Mouse (Mus musculus): Measurements from ENCODE around the gene Kri1.
A peak's percentile ranks its signal among the peaks of the same experiment; 100 is the strongest.
"Not testable (repeated sequence)": the region's sequence is repeated elsewhere in the genome, so short reads cannot be mapped to it uniquely, and the experiment has no call there.

The Kri1 gene

DNA sequence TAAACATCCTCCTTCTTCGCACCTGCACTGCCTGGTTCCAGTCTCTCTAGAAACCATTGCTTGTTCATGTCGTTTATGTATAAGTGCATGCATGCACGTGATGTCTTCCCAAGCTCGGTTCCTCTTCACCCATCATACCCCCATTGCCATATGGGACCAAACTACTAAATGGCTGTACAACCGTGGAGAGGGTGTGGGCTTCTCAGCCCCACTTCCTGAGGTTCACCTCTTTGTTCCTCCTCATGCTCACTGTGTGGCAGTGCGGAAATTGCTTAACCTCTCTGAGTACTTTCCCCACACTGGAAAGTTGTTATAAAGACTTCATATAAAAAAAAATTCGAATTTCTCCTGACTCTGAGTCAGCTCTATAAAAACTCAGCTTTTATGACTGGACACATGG is 28.9 kb upstream of the Kri1 start:
- ATAC-seq (ENCODE audit: insufficient number of reproducible peaks, low FRiP score, low TSS enrichment), result no peak

DNA sequence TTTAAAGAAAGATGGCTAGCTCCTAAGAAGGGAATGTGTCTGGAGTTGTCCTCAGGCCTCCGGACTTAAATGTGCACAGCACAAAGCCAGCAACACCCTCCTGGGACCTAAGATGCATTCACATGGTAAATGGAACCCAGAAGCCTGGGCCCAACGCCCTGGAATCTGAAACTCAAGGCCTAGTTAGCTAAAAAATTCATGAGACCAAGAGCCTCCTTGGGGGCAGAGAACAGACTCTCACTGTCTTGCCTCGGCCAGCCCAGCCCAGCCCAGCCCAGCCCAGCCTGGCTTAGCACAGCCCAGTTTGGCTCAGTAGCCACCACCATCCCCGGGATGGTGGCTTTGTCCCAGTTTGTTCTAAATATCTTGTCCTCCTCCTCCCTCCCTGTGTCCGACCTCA is 27.7 kb upstream of the Kri1 start:
- no peak for ATAC-seq (ENCODE audit: insufficient number of reproducible peaks, low FRiP score, low TSS enrichment)

DNA sequence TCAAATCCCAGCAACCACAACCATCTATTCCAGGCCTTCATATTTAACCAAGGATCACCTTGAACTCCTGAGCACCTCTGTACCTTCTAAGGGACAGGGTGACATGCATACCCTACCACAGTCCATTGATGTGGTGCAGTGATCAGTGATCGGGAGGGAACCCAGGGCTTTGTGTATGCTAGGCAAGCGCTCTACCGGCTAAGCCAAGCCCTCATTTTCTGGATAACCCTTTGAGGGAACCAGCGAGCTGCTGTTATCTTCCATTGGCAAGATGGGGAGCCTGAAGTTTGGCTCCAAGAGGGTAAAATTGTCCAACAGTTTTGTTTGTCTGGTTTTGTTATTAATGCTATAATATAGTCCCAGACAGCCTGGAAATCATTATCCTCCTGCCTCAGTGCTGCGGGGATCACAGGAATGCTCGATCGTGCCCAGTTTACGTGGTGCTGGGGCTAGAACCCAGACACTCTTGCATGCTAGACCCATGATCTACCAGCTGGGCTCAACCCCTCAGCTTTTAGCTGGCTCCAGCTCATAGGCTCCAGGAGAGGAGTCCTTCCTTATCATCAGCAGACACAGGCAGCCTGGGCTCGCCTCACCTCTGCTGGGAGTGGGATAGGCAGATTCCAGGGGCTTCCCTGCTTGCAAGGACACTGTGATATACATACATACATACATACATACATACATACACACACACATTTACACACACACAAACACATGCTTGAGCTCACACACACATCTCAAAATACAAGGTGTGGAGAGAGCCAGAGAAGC is 26.8 kb upstream of the Kri1 start:
- ATAC-seq (ENCODE audit: insufficient number of reproducible peaks, low FRiP score, low TSS enrichment), result no peak

DNA sequence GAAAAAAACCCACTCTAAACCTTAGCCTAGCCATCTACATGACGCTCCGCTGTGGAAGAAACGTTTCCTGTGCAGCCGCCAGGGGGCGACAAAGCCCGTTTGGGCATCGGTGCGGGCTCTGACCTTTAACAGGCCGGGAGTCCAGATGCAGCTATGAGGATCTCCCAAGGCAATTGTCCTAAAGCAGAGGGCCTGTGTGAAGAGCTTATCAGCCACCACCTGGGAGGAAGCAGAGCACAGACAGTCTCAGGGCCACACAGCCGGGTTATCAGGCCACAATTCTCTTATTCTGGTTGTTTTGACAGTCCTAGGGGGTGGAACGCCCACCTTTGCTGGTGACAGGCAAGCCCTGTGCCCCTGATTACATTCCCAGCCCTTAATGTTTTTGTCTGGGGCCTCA is 25.6 kb upstream of the Kri1 start:
- peak; percentile 84; the same call in 1 of the 2 replicates for ATAC-seq (ENCODE audit: insufficient number of reproducible peaks, low FRiP score, low TSS enrichment)

DNA sequence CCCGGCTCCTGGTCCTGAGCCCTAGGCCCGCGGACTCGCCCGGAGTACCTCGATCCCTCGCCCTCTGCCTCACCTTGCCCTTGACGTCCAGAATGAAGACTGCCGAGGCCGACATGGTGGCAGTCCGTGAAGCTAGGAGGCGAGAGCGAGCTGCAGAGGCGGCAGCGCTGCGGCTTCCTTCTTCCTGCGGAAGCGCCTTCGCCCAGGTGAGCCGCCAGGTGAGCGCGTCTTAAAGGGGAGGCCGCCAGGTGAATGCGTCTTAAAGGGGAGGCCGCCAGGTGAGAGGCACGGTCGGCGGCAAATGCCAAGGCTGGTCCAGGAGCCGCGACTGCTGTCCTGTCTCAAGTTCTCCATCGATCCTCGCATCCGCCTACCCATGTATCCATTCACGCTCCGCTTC is 24.4 kb upstream of the Kri1 start, which contains the start of gene Ap1m2:
Gene Ap1m2 (minus strand): TSS at position 204 of the 400 bp plus-strand sequence.
- no peak for ATAC-seq (ENCODE audit: insufficient number of reproducible peaks, low FRiP score, low TSS enrichment)

DNA sequence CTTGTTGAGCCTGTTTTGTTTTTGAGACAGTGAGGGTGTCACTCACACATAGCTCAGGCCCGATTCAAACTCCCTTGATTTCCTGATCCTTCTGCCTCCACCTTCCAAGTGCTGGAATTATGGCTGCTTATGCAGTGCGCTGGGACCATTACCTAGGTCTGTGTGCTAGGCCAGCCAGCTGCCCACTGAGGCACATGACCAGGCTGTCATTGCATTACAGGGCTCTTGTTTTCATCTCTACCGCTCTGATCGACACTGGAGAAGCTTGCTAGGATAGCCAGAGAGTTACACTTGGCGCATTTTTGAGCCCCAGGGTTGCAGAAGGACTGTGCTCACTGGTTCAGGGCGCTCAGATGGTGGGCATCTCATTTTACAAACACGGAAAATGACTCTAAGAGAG is 23.9 kb upstream of the Kri1 start:
- ATAC-seq (ENCODE audit: insufficient number of reproducible peaks, low FRiP score, low TSS enrichment), result no peak

DNA sequence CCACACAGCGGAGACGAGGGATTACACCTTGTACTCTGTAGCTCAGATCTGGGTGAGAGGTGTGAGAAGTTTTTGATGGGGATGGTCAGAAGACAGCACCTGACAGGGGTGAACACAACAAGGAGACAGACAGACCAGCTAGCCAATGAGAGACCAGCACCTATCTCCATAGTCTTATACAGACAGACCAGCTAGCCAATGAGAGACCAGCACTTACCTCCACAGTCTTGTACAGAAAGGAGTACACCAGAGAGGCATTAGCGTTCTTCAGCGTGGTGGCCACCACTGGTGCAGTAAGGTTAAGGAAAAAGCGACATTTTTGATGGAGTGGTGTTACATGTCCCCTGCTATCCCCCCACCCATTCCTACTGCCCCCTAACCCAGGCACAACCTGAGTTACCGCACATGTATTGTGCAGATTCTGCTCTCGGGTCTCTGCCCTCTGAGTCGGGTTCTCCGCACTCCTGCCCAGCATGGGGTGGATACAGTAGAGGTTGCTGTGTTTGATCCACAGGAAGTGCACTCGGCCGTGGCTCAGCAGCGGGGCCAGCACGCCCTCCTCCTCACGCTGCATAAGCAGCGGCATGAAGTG is 21.5 kb upstream of the Kri1 start:
- no peak for ATAC-seq (ENCODE audit: insufficient number of reproducible peaks, low FRiP score, low TSS enrichment)

DNA sequence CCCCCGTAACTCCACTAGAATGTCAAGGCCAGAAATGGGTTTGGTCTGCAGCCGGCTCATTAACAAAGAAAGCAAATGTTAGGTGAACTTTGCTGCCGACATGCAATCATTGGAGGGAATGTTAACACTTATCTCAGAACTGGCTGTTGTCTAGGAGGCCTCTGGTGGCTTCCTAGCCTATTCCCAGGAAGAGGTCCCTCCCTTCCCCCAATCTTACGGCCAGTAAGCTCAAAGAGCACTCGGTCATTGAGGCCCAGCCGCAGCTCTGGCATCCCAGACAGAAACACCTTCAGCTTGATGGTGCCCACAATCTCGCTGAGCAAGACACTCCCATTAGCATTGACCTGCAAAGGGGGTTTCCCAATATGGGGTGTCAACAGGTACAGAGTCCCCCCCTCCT is 17.3 kb upstream of the Kri1 start:
- ATAC-seq (ENCODE audit: insufficient number of reproducible peaks, low FRiP score, low TSS enrichment), result no peak

DNA sequence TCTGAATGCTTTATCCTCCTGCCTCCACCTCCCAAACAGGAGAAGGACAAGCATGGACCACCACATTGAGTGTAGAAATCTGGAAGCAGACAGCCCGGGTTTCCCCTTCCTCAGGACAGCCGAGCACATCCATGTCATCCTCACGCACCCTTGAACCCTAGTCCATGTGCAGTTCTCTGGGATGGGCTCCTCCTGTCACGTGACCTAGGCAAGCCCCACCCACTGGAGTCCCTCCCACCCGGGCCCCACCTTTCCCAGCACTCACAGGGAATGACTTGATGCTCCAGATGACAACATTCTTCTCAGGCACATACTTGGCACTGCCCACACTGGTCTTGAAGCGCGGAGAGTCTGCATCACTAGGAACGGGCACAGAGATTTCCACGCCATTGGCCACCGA is 11.2 kb upstream of the Kri1 start:
- ATAC-seq (ENCODE audit: insufficient number of reproducible peaks, low FRiP score, low TSS enrichment), result no peak

DNA sequence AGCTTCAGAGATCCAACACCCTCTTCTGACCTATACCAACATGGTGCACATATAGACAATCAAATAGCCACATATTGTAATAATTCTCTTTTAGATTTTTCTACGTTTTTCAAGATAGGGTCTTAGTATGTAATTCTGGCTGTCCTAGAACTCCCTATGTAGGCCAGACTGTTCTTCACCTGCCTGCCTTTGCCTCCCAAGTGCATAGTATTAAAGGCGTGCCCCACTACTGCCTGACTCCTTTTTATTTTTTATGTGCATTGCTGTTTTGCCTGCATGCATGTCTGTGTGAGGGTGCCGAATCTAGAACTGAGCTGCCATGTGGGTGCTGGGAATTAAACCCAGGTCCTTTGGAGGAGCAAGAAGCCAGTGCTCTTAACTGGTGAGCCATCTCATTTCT is 4.5 kb upstream of the Kri1 start:
- no peak for ATAC-seq (ENCODE audit: insufficient number of reproducible peaks, low FRiP score, low TSS enrichment)

DNA sequence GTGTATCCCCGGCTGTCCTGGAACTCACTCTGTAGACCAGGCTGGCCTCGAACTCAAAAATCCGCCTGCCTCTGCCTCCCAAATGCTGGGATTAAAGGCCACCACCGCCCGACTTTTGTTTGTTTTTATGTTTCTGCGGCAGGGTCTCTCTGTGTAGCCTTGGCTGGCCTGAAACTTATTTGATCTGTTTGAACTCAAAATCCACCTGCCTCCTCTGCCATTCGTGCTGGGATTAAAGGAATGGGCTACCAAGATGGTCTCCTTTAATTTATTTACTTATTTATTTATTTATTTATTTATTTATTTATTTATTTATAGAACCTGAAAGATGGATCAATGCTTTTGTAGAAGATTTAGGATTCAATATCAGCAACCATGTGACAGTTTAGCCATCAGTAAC is 4.1 kb upstream of the Kri1 start:
- ATAC-seq (ENCODE audit: insufficient number of reproducible peaks, low FRiP score, low TSS enrichment), result not testable (repeated sequence)

DNA sequence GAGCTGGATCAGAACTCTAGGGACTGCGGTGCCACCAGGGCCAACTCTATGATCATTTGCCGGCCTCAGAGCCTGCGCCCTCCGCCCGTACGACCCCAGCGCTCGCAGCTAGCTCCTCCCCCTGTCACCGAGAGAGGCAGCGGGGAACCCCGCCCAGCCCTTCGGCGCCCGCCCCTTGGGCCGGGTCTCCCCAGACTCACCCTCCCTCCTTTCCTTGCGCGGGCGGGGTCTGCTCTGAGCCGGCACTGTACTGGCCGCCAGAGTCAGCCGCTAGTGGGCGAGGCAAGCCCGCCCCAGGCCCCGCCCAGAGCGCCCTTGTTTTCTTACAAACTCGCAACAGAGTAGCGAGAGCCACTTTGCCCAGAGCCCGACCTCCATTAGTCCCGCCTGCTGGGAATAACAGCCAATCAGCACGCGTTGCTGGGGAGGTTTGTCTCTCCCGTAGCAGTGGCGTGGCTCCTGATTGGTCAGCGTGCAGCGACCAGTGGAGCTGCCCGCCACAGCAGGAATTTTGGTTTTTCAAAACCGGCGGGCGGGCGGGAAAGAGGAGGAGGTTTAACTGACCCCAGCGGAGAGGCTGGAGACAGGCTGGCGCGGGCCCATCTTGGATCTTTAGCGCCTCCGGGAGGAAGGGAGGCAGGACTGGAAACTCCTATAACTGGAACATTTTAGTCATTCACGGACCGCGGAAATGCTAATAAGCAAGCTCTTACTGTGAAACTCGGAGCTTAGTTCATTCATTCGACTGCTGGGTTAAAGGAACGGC is 3.4 kb upstream of the Kri1 start, which contains the start of gene Cdkn2d:
Gene Cdkn2d (minus strand): TSS at position 386 of the 766 bp plus-strand sequence.
- peak; percentile 94 for ATAC-seq (ENCODE audit: insufficient number of reproducible peaks, low FRiP score, low TSS enrichment)

DNA sequence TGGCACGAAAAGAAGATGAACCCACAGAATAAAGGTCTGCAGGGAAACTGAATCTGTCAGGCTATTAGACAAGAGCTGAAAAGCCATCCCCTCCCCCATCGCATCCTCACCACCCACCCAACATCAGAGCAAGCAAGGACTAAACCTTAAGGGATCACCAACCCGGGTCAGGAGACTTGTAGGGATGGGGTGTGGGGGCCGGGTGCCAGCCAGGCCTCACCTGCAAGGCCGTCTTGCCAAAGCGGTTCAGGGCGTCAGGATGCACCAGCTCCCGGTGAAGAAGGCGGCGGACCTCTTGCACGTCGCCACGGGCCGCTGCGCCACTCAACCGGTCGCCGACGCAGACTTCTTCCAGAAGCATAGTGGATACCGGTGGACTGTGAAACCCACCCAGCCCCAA is 2.8 kb upstream of the Kri1 start:
- ATAC-seq (ENCODE audit: insufficient number of reproducible peaks, low FRiP score, low TSS enrichment), result peak; percentile 2; the same call in 1 of the 2 replicates

DNA sequence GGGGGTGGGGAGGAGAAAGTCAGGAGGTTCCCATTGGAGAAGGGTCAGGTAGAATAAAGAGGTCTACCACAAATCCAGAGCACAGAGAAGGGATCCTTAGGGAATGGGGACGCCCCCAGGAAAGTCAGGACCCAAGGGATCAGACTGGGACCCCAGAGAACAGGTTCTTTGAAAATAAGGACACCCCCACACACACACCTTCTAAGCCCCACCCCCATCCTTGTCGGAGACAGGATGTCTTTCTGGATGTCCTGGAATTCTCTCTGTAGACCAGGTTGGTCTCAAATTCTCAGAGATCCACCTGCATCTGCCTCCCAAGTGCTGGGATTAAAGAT is 1.5 kb upstream of the Kri1 start:
- ATAC-seq (ENCODE audit: insufficient number of reproducible peaks, low FRiP score, low TSS enrichment), result no peak

DNA sequence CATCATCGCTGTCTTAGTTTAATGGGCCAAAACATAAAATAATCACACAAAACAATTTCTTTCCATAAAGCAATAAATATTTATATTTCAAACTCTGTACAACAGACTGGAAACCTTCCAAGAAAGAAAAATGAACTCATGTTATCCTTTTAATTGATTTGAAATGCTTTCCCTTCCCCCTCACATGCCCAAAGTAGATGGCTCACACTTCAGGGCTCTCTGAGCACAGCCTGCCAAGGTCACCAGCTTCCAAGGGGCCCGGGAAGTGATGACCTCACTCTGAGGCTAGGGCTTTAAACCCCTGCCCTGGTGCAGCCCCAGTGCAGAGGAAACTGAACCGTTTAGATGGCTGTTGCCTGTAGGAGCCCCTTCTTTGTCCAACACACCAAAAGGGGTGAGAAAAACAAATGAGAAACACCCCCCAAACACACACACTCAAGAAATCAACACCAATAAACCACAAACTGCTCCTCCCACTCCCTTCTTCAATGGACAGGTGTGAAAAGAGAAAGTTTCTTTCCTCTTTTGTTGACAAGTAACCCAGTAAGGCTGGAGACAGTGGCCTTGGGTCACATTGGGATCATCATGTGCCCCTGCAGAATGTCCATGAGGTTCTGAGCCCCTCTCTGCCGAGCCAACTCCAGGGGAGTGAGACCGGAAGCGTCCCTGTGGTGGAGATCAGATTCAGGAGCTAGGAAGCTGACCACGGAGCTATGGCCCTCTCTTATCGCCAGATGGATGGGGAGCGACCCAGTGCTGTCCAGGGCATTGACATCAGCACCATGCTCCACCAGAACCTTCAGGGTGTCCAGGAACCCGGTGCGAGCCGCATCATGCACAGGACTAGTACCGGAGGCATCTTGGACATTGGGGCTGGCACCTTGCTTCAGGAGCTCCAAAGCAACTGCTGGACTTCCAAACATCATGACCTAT is 901 bp upstream of the Kri1 start:
- no peak for ATAC-seq (ENCODE audit: insufficient number of reproducible peaks, low FRiP score, low TSS enrichment)

DNA sequence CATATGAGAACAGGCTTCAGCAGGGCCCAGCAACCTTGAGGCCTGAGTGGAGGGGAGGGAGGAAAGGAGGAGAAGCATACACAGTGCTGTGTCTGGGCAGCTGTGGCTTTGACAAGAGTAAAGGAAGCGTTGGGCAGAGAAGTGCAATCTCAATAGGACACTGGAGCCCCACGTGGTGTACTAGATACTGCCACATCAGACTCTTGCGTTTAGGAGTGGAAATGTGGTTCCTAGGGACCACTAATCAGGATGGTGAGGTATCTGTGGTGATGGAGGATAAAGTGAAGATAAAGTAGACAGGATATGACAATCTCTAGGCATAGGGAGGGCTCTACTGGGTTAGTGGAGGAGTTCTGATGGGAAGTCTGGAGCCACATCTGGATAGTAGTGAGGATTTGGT is 1.0 kb downstream of the Kri1 start:
- no peak for ATAC-seq (ENCODE audit: insufficient number of reproducible peaks, low FRiP score, low TSS enrichment)

DNA sequence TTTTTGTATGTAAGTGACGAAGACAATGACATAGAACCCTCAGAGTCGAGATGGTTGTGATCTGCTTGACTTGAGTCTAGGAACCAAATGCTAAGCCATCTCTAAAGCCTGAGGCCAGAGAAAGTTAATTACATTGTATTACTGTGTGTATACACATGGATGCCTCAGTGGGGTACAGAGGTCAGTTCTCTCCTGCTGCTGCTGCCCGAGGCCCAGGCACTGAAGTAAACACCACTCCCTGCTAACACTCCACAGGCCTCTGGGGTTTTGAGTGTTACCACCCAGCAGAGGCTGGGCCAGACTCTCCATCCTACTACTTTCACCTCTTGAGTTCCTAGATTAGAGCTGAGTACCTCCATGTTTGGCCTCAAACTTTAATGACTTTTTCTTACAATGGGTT is 3.8 kb downstream of the Kri1 start:
- ATAC-seq (ENCODE audit: insufficient number of reproducible peaks, low FRiP score, low TSS enrichment), result no peak

DNA sequence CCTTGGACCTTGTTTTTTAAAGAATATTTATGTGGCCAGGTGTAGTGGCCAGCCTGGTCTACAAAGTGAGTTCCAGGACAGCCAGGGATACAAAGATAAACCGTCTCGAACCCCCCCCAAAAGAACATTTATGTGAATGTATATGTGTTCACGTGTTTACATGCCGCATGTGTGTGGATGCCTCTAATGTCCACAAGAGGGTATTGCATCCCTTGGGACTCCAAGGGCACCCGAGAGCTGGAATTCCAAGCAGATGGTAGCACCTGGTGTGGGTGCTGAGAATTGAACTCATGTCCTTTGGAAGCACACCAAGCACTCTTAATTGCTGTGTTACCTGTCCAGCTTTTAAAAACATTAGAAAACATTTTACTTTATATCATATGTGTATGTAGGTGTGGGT is 4.2 kb downstream of the Kri1 start:
- ATAC-seq (ENCODE audit: insufficient number of reproducible peaks, low FRiP score, low TSS enrichment), result no peak

DNA sequence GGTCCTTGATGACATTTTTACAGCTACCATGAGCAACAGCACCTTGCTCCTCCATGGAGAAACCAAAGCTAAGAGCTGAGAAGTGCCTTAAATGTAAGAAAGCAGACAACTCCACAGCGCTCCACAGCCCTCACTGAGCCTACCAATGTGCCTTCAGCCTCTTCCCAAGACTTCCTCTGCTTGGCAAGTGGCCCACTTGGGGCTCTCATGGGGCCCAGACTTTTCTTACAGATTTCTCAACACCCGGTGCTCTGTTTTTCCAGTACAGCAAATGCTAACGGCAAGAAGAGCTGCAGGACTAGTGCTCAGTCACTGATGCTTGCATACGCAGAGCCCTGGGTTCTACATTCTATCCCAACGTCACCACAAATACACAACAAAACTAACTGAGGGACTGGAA is 10.0 kb downstream of the Kri1 start:
- ATAC-seq (ENCODE audit: insufficient number of reproducible peaks, low FRiP score, low TSS enrichment), result no peak

DNA sequence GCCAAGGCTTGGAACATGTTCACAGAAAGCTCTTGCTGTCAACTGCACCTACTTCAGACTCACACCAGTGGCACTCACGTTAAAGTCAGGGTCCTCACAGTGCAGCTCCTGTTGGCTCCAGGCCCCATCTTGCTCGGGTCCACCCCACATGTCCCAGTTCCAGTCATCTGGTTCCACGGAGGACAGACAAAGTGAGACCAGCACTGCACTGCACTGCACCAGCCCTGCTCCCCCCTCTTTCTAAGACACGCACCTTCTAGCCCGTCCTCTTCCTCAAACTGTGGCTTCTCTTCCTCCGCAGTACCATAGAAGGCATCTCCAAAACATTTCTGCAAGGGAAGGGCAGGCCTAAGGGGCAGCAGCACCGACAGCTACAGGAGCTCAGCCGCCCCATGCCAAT is 11.5 kb downstream of the Kri1 start:
- ATAC-seq (ENCODE audit: insufficient number of reproducible peaks, low FRiP score, low TSS enrichment), result no peak

All from cerebellum, adult (tissue).